Mouse (Mus musculus): ENCODE measurements around the gene Cpne6. TPM values are rescaled to one million over a fixed set of nuclear protein-coding genes. Genes with fewer than 3 reads are reported as not detected.

The Cpne6 gene
- polyA plus RNA-seq (2014; fragmentation: Illumina TruSeq; extraction: RNeasy Lipid Tissue Mini Kit (QIAGEN cat#74804)), result not detected

GRCm38 (mm10) chr14:55510125-55510731, at the start of gene Cpne6:
Gene Cpne6, plus strand, starts transcription at chr14:55510445.

GRCm38 (mm10) chr14:55478651-55479599, 31.3 kb upstream of the Cpne6 start, which contains the start of gene Dhrs4:
Gene Dhrs4, plus strand, starts transcription at chr14:55478758.

GRCm38 (mm10) chr14:55490361-55491201, 19.7 kb upstream of the Cpne6 start, which contains the start of gene Carmil3:
Gene Carmil3, plus strand, starts transcription at chr14:55490651.

GRCm38 (mm10) chr14:55524785-55525184, 14.5 kb downstream of the Cpne6 start, which contains the start of gene Nrl:
Gene Nrl, minus strand, starts transcription at chr14:55524981.

GRCm38 (mm10) chr14:55540067-55540786, 30.0 kb downstream of the Cpne6 start, which contains the start of gene Pck2:
Gene Pck2, plus strand, starts transcription at chr14:55540266.

GRCm38 (mm10) chr14:55559799-55560201, 49.6 kb downstream of the Cpne6 start, which contains the start of gene Dcaf11:
Gene Dcaf11, plus strand, starts transcription at chr14:55560006.

GRCm38 (mm10) chr14:55560202-55561073, 50.2 kb downstream of the Cpne6 start, which contains the start of gene A730061H03Rik:
Gene A730061H03Rik, minus strand, starts transcription at chr14:55560406.

Other genes starting within 250 kb of the Cpne6 start
- gene Dhrs4, start 31.7 kb upstream of the Cpne6 start, polyA plus RNA-seq (2014; fragmentation: Illumina TruSeq; extraction: RNeasy Lipid Tissue Mini Kit (QIAGEN cat#74804)), result 25.6 TPM
- 0.17 TPM for gene Carmil3, start 19.8 kb upstream of the Cpne6 start, polyA plus RNA-seq (2014; fragmentation: Illumina TruSeq; extraction: RNeasy Lipid Tissue Mini Kit (QIAGEN cat#74804))
- gene Nrl, start 14.5 kb downstream of the Cpne6 start, polyA plus RNA-seq (2014; fragmentation: Illumina TruSeq; extraction: RNeasy Lipid Tissue Mini Kit (QIAGEN cat#74804)), result not detected
- 10.0 TPM for gene Pck2, start 29.8 kb downstream of the Cpne6 start, polyA plus RNA-seq (2014; fragmentation: Illumina TruSeq; extraction: RNeasy Lipid Tissue Mini Kit (QIAGEN cat#74804))
- gene Dcaf11, start 49.6 kb downstream of the Cpne6 start, polyA plus RNA-seq (2014; fragmentation: Illumina TruSeq; extraction: RNeasy Lipid Tissue Mini Kit (QIAGEN cat#74804)), result 8.8 TPM
- not detected for gene A730061H03Rik, start 50.0 kb downstream of the Cpne6 start, polyA plus RNA-seq (2014; fragmentation: Illumina TruSeq; extraction: RNeasy Lipid Tissue Mini Kit (QIAGEN cat#74804))
- not detected for gene Fitm1, start 65.2 kb downstream of the Cpne6 start, polyA plus RNA-seq (2014; fragmentation: Illumina TruSeq; extraction: RNeasy Lipid Tissue Mini Kit (QIAGEN cat#74804))
- 115 TPM for gene Psme1, start 67.7 kb downstream of the Cpne6 start, polyA plus RNA-seq (2014; fragmentation: Illumina TruSeq; extraction: RNeasy Lipid Tissue Mini Kit (QIAGEN cat#74804))
- gene Emc9, start 74.9 kb downstream of the Cpne6 start, polyA plus RNA-seq (2014; fragmentation: Illumina TruSeq; extraction: RNeasy Lipid Tissue Mini Kit (QIAGEN cat#74804)), result 2.7 TPM
- 87.7 TPM for gene Psme2, start 80.7 kb downstream of the Cpne6 start, polyA plus RNA-seq (2014; fragmentation: Illumina TruSeq; extraction: RNeasy Lipid Tissue Mini Kit (QIAGEN cat#74804))
- gene Rnf31, start 81.3 kb downstream of the Cpne6 start, polyA plus RNA-seq (2014; fragmentation: Illumina TruSeq; extraction: RNeasy Lipid Tissue Mini Kit (QIAGEN cat#74804)), result 2.5 TPM
- gene Irf9, start 93.1 kb downstream of the Cpne6 start, polyA plus RNA-seq (2014; fragmentation: Illumina TruSeq; extraction: RNeasy Lipid Tissue Mini Kit (QIAGEN cat#74804)), result 37.8 TPM
- gene Rec8, start 107.6 kb downstream of the Cpne6 start, polyA plus RNA-seq (2014; fragmentation: Illumina TruSeq; extraction: RNeasy Lipid Tissue Mini Kit (QIAGEN cat#74804)), result 0.77 TPM
- 11.5 TPM for gene Ipo4, start 125.5 kb downstream of the Cpne6 start, polyA plus RNA-seq (2014; fragmentation: Illumina TruSeq; extraction: RNeasy Lipid Tissue Mini Kit (QIAGEN cat#74804))
- 0.60 TPM for gene Gm49378, start 127.5 kb downstream of the Cpne6 start, polyA plus RNA-seq (2014; fragmentation: Illumina TruSeq; extraction: RNeasy Lipid Tissue Mini Kit (QIAGEN cat#74804))
- gene Tm9sf1, start 133.4 kb downstream of the Cpne6 start, polyA plus RNA-seq (2014; fragmentation: Illumina TruSeq; extraction: RNeasy Lipid Tissue Mini Kit (QIAGEN cat#74804)), result 44.3 TPM
- not detected for gene Tssk4, start 139.7 kb downstream of the Cpne6 start, polyA plus RNA-seq (2014; fragmentation: Illumina TruSeq; extraction: RNeasy Lipid Tissue Mini Kit (QIAGEN cat#74804))
- 13.6 TPM for gene Mdp1, start 150.1 kb downstream of the Cpne6 start, polyA plus RNA-seq (2014; fragmentation: Illumina TruSeq; extraction: RNeasy Lipid Tissue Mini Kit (QIAGEN cat#74804))
- gene Gmpr2, start 161.5 kb downstream of the Cpne6 start, polyA plus RNA-seq (2014; fragmentation: Illumina TruSeq; extraction: RNeasy Lipid Tissue Mini Kit (QIAGEN cat#74804)), result 28.1 TPM
- 46.6 TPM for gene Nedd8, start 161.7 kb downstream of the Cpne6 start, polyA plus RNA-seq (2014; fragmentation: Illumina TruSeq; extraction: RNeasy Lipid Tissue Mini Kit (QIAGEN cat#74804))
- 11.2 TPM for gene Tinf2, start 171.4 kb downstream of the Cpne6 start, polyA plus RNA-seq (2014; fragmentation: Illumina TruSeq; extraction: RNeasy Lipid Tissue Mini Kit (QIAGEN cat#74804))
- gene Tgm1, start 203.5 kb downstream of the Cpne6 start, polyA plus RNA-seq (2014; fragmentation: Illumina TruSeq; extraction: RNeasy Lipid Tissue Mini Kit (QIAGEN cat#74804)), result not detected
- gene Rabggta, start 211.8 kb downstream of the Cpne6 start, polyA plus RNA-seq (2014; fragmentation: Illumina TruSeq; extraction: RNeasy Lipid Tissue Mini Kit (QIAGEN cat#74804)), result 0.40 TPM
- 8.2 TPM for gene Dhrs1, start 235.2 kb downstream of the Cpne6 start, polyA plus RNA-seq (2014; fragmentation: Illumina TruSeq; extraction: RNeasy Lipid Tissue Mini Kit (QIAGEN cat#74804))
- gene Nop9, start 235.2 kb downstream of the Cpne6 start, polyA plus RNA-seq (2014; fragmentation: Illumina TruSeq; extraction: RNeasy Lipid Tissue Mini Kit (QIAGEN cat#74804)), result 6.1 TPM
- not detected for gene Cideb, start 248.0 kb downstream of the Cpne6 start, polyA plus RNA-seq (2014; fragmentation: Illumina TruSeq; extraction: RNeasy Lipid Tissue Mini Kit (QIAGEN cat#74804))